Mouse (Mus musculus): ENCODE measurements around the gene Cdk15. TPM values are rescaled to one million over a fixed set of nuclear protein-coding genes. Genes with fewer than 3 reads are reported as not detected.

Cdk15 gene
- total RNA-seq, 2 experiments from 2014 or later, result 0.34 TPM; not detected in 1

- intact Hi-C loops (cut with DNase I), result no loop called here
- no peak for DNase-seq
Observed at GRCm38 (mm10) chr1:59399554-59400325, 143.0 kb downstream of the Cdk15 start.

DNA sequence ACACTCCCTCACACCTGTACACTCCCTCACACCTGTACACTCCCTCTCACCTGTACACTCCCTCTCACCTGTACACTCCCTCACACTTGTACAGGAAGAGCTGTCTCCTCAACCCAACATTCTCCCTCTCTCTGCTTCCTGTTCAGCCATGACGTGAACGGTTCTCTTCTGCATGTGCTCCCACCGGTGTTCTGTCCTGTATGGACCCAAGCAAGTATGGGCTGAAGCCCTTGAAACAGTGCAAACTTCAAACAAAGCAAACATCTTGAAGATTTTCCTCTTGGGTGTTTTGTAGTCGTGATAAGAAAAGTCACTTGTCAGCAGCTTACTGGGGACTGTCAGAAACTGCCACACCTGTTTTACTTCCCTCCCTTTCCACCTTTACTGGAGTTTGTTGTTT lies 144.5 kb downstream of the Cdk15 start:
- no peak for DNase-seq
- intact Hi-C loops (cut with DNase I), result no loop called here

Other genes starting within 250 kb of the Cdk15 start
- not detected for gene C2cd6, start 162.0 kb upstream of the Cdk15 start, total RNA-seq (2021)
- gene Tmem237, start 136.5 kb upstream of the Cdk15 start, total RNA-seq (2021), result 10 to 100 TPM; 38.4 to 38.7 TPM
- 1 to 10 TPM; 1.2 to 1.4 TPM for gene Mpp4, start 93.5 kb upstream of the Cdk15 start, total RNA-seq (2021)
- gene Als2, start 19.7 kb upstream of the Cdk15 start, total RNA-seq (2021), result 10 to 100 TPM; 41.3 to 42.8 TPM
- gene Fzd7, start 225.5 kb downstream of the Cdk15 start, total RNA-seq (2021), result 1 to 10 TPM; 6.9 to 7.4 TPM